Mouse (Mus musculus) Muller cell, postnatal 12 days (primary cell): Measurements from ENCODE around the gene Hoxa2.

Source experiments
- DNase-seq: peaks from one replicate; pipeline ENCODE4 v3.0.0-alpha.2; 2015; ENCODE audit errors: inconsistent ontology term

The Hoxa2 gene

GRCm38 (mm10) chr6:52202362-52203120 lies 37.9 kb upstream of the Hoxa2 start:
- DNase-seq = no peak

- DNase-seq = no peak
Observed at GRCm38 (mm10) chr6:52201269-52201668, 36.6 kb upstream of the Hoxa2 start.

- no peak for DNase-seq
Observed at GRCm38 (mm10) chr6:52200751-52201250, 36.2 kb upstream of the Hoxa2 start.

GRCm38 (mm10) chr6:52200073-52200750 lies 35.6 kb upstream of the Hoxa2 start:
- no peak for DNase-seq

- no peak for DNase-seq
Observed at GRCm38 (mm10) chr6:52197271-52197670, 32.6 kb upstream of the Hoxa2 start.

- DNase-seq = no peak
Observed at GRCm38 (mm10) chr6:52196811-52197210, 32.2 kb upstream of the Hoxa2 start.

- DNase-seq = no peak
Observed at GRCm38 (mm10) chr6:52194690-52195089, 30.1 kb upstream of the Hoxa2 start.

- DNase-seq = peak; percentile 62
Observed at GRCm38 (mm10) chr6:52191860-52192550, 27.4 kb upstream of the Hoxa2 start.

GRCm38 (mm10) chr6:52190906-52191810 lies 26.5 kb upstream of the Hoxa2 start, which contains the start of gene Hoxa4:
Hoxa4 (minus strand) TSS chr6:52191753.
- no peak for DNase-seq

- DNase-seq = no peak
Observed at GRCm38 (mm10) chr6:52190410-52190809, 25.8 kb upstream of the Hoxa2 start.

- no peak for DNase-seq
Observed at GRCm38 (mm10) chr6:52189909-52190308, 25.3 kb upstream of the Hoxa2 start.

- no peak for DNase-seq
Observed at GRCm38 (mm10) chr6:52189172-52189591, 24.6 kb upstream of the Hoxa2 start.

GRCm38 (mm10) chr6:52186500-52186899 lies 21.9 kb upstream of the Hoxa2 start:
- no peak for DNase-seq

- DNase-seq = no peak
Observed at GRCm38 (mm10) chr6:52185834-52186233, 21.2 kb upstream of the Hoxa2 start.

- no peak for DNase-seq
Observed at GRCm38 (mm10) chr6:52185222-52185621, 20.6 kb upstream of the Hoxa2 start.

- DNase-seq = no peak
Observed at GRCm38 (mm10) chr6:52184668-52185067, 20.0 kb upstream of the Hoxa2 start.

- DNase-seq = no peak
Observed at GRCm38 (mm10) chr6:52183311-52184080, 18.9 kb upstream of the Hoxa2 start.

- no peak for DNase-seq
Observed at GRCm38 (mm10) chr6:52182793-52183192, 18.2 kb upstream of the Hoxa2 start.

GRCm38 (mm10) chr6:52182030-52182429 lies 17.4 kb upstream of the Hoxa2 start:
- DNase-seq = no peak

GRCm38 (mm10) chr6:52180726-52181125 lies 16.1 kb upstream of the Hoxa2 start:
- DNase-seq = no peak
